Mouse (Mus musculus) granulocyte monocyte progenitor cell, adult 5-6 weeks (primary cell): ENCODE measurements around the gene Klhdc2. TPM values are rescaled to one million over a fixed set of nuclear protein-coding genes. Genes with fewer than 3 reads are reported as not detected.

ENCODE experiments used
- ATAC-seq: replicated peaks from 2 replicates; pipeline ENCODE4 v1.8.0; 2016; ENCODE audit warnings: mild to moderate bottlenecking, moderate TSS enrichment, inconsistent platforms; ENCODE audit not compliant: poor library complexity, severe bottlenecking
- total RNA-seq, 2 experiments: library from RNA; stranded (forward) in 1 of 2; stranded (reverse) in 1 of 2; fragments of 200-712, 200-1000 nt in 1 of 2; fragments of >200 nt in 1 of 2; fragmentation: Nextera tagmentation in 1 of 2; gene quantifications; 2 replicates each; pipeline ENCODE4 v1.2.3; 2014 to 2017

The Klhdc2 gene
- total RNA-seq (2014; fragmentation: Nextera tagmentation) (42.4 and 48.7 TPM in 2 replicates), total RNA-seq (2017) (47.5 and 68.9 TPM in 2 replicates)

- ATAC-seq = peak; percentile 84
Measured at GRCm38 (mm10) chr12:69296511-69297410, at the start of gene Klhdc2. Gene Klhdc2 (plus strand): TSS chr12:69296681.

GRCm38 (mm10) chr12:69249766-69250165 lies 46.7 kb upstream of the Klhdc2 start:
- peak; percentile 30; the same call in 1 of the 2 replicates for ATAC-seq

- no peak for ATAC-seq
Measured at GRCm38 (mm10) chr12:69250756-69251155, 45.7 kb upstream of the Klhdc2 start.

- ATAC-seq = no peak
Measured at GRCm38 (mm10) chr12:69253806-69254205, 42.7 kb upstream of the Klhdc2 start.

GRCm38 (mm10) chr12:69257836-69258235 lies 38.6 kb upstream of the Klhdc2 start:
- ATAC-seq = peak; percentile 79

GRCm38 (mm10) chr12:69262251-69262650 lies 34.2 kb upstream of the Klhdc2 start:
- ATAC-seq = no peak

GRCm38 (mm10) chr12:69265031-69265430 lies 31.4 kb upstream of the Klhdc2 start:
- ATAC-seq = no peak

GRCm38 (mm10) chr12:69267956-69268632 lies 28.4 kb upstream of the Klhdc2 start:
- no peak for ATAC-seq

GRCm38 (mm10) chr12:69268956-69269355 lies 27.5 kb upstream of the Klhdc2 start:
- ATAC-seq = no peak

- ATAC-seq = no peak
Measured at GRCm38 (mm10) chr12:69279931-69280469, 16.5 kb upstream of the Klhdc2 start.

GRCm38 (mm10) chr12:69280915-69281314 lies 15.6 kb upstream of the Klhdc2 start:
- ATAC-seq = no peak

- ATAC-seq = no peak
Measured at GRCm38 (mm10) chr12:69283146-69283545, 13.3 kb upstream of the Klhdc2 start.

GRCm38 (mm10) chr12:69287535-69287934 lies 8.9 kb upstream of the Klhdc2 start:
- ATAC-seq = peak; percentile 69

- ATAC-seq = no peak
Measured at GRCm38 (mm10) chr12:69288699-69289098, 7.8 kb upstream of the Klhdc2 start.

GRCm38 (mm10) chr12:69292401-69292800 lies 4.1 kb upstream of the Klhdc2 start:
- ATAC-seq = no peak

- ATAC-seq = no peak
Measured at GRCm38 (mm10) chr12:69293815-69294214, 2.7 kb upstream of the Klhdc2 start.

GRCm38 (mm10) chr12:69294936-69295335 lies 1.5 kb upstream of the Klhdc2 start:
- ATAC-seq = no peak

GRCm38 (mm10) chr12:69295651-69296050 lies 830 bp upstream of the Klhdc2 start:
- no peak for ATAC-seq

- ATAC-seq = no peak
Measured at GRCm38 (mm10) chr12:69297411-69298150, 1.1 kb downstream of the Klhdc2 start.

GRCm38 (mm10) chr12:69298281-69298680 lies 1.8 kb downstream of the Klhdc2 start:
- ATAC-seq = peak; percentile 26
